Mouse (Mus musculus): ENCODE measurements around the gene 4930578G10Rik. TPM values are rescaled to one million over a fixed set of nuclear protein-coding genes. Genes with fewer than 3 reads are reported as not detected.

The 4930578G10Rik gene
- not detected for polyA plus RNA-seq (2014; fragmentation: Illumina TruSeq; extraction: RNeasy Lipid Tissue Mini Kit (QIAGEN cat#74804); ENCODE audit: low replicate concordance)

DNA sequence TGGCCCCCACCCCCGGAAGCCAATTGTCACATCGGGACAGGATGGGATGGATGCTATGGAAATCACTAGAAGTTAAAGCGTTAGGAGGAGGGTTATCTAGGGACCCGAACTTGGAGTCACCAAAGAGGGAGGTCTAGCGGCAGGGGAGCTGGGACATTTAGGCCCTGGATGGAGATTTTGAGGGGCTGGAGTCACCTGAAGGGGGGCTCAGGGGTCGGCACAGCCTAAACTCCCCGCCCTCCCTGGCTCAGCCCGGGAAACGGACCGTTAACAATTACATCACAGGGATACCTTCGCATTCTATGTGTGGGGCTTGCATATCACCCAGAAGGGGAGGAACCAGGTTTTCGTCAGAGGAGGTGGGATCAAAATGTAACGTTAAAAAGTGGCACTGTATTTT, at the start of gene 4930578G10Rik:
Gene 4930578G10Rik, plus strand, starts transcription at position 301 of the 400 bp plus-strand sequence.

GRCm38 (mm10) chr4:42756477-42756876, 21.1 kb downstream of the 4930578G10Rik start, which contains the start of gene Ccl19:
Gene Ccl19, minus strand, starts transcription at chr4:42756577.

DNA sequence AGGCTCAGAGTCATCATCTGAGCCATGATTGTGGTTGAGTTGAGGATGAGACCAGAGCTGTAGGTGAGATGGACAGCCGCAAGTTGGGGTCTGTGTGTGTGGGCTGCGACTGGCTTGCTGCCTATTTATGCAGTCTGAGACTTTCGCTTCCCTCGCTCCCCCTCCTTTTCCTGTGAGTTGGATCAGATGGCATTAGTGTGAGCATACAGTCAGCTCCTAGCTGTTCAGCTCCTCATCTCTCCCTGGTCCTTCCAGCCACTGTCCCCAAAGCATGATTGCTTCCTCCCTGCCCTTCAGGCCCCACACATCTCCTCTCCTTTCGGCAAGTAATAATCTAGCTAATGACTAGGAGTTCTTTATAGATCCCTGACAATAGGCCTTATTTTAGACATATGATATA, 38.5 kb downstream of the 4930578G10Rik start, which contains the start of gene Ccl21a:
Gene Ccl21a, minus strand, starts transcription at position 101 of the 400 bp plus-strand sequence.

DNA sequence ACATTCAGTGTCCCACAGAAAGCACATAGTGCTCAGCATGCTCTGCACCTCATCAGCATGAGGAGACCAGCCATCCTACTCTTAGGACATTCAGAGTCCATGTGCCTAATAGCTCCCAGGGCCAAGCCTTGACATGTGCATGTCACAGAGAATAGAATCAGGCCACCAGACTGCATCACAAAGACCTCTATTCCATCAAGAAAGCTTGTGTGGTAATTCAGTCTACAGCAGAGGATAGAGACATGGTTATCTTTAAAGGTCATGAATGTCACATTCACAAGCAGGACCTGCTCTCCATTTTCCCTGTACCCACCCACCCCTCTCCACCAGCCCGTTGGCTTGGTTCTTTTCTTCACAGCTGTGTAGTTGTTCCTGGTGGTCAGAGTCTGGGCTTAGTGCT, 118.4 kb downstream of the 4930578G10Rik start, which contains the start of gene Fam205a1:
Gene Fam205a1, minus strand, starts transcription at position 101 of the 400 bp plus-strand sequence.

DNA sequence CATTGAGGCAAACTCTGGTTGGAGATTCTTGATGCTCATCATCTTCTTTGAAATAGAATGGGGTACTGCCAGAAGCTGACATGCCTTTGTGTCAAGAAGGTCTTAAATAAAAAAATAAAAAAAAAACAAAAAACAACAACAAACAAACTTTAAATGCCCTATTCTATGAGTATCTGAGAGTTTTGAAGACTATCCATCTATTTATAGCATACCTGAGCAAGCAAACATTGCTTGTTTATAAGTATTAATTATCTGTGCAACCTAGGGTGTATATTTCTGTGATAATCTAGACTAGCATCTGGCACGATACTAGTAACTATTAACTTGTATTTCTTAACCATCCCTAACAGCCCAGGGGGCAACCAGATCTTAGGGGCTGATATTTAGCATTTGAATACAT, 121.3 kb downstream of the 4930578G10Rik start, which contains the start of gene Gm12394:
Gene Gm12394, minus strand, starts transcription at position 101 of the 400 bp plus-strand sequence.

GRCm38 (mm10) chr4:42874134-42874533, 138.8 kb downstream of the 4930578G10Rik start, which contains the start of gene Fam205c:
Gene Fam205c, minus strand, starts transcription at chr4:42874234.

Other genes starting within 250 kb of the 4930578G10Rik start
- not detected for gene Fam205a2, start 207.4 kb upstream of the 4930578G10Rik start, polyA plus RNA-seq (2014; fragmentation: Illumina TruSeq; extraction: RNeasy Lipid Tissue Mini Kit (QIAGEN cat#74804); ENCODE audit: low replicate concordance)
- not detected for gene Gm10591, start 123.3 kb upstream of the 4930578G10Rik start, polyA plus RNA-seq (2014; fragmentation: Illumina TruSeq; extraction: RNeasy Lipid Tissue Mini Kit (QIAGEN cat#74804); ENCODE audit: low replicate concordance)
- not detected for gene Gm2564, start 105.8 kb upstream of the 4930578G10Rik start, polyA plus RNA-seq (2014; fragmentation: Illumina TruSeq; extraction: RNeasy Lipid Tissue Mini Kit (QIAGEN cat#74804); ENCODE audit: low replicate concordance)
- gene Ccl27b, start 80.3 kb upstream of the 4930578G10Rik start, polyA plus RNA-seq (2014; fragmentation: Illumina TruSeq; extraction: RNeasy Lipid Tissue Mini Kit (QIAGEN cat#74804); ENCODE audit: low replicate concordance) = not detected
- gene Il11ra2, start 73.7 kb upstream of the 4930578G10Rik start, polyA plus RNA-seq (2014; fragmentation: Illumina TruSeq; extraction: RNeasy Lipid Tissue Mini Kit (QIAGEN cat#74804); ENCODE audit: low replicate concordance) = not detected
- gene Ccl19, start 21.0 kb downstream of the 4930578G10Rik start, polyA plus RNA-seq (2014; fragmentation: Illumina TruSeq; extraction: RNeasy Lipid Tissue Mini Kit (QIAGEN cat#74804); ENCODE audit: low replicate concordance) = not detected
- not detected for gene Ccl21a, start 38.4 kb downstream of the 4930578G10Rik start, polyA plus RNA-seq (2014; fragmentation: Illumina TruSeq; extraction: RNeasy Lipid Tissue Mini Kit (QIAGEN cat#74804); ENCODE audit: low replicate concordance)
- gene Fam205a1, start 118.3 kb downstream of the 4930578G10Rik start, polyA plus RNA-seq (2014; fragmentation: Illumina TruSeq; extraction: RNeasy Lipid Tissue Mini Kit (QIAGEN cat#74804); ENCODE audit: low replicate concordance) = not detected
- not detected for gene Gm12394, start 121.2 kb downstream of the 4930578G10Rik start, polyA plus RNA-seq (2014; fragmentation: Illumina TruSeq; extraction: RNeasy Lipid Tissue Mini Kit (QIAGEN cat#74804); ENCODE audit: low replicate concordance)
- 0.26 TPM for gene Fam205c, start 138.7 kb downstream of the 4930578G10Rik start, polyA plus RNA-seq (2014; fragmentation: Illumina TruSeq; extraction: RNeasy Lipid Tissue Mini Kit (QIAGEN cat#74804); ENCODE audit: low replicate concordance)
- gene Phf24, start 181.1 kb downstream of the 4930578G10Rik start, polyA plus RNA-seq (2014; fragmentation: Illumina TruSeq; extraction: RNeasy Lipid Tissue Mini Kit (QIAGEN cat#74804); ENCODE audit: low replicate concordance) = 0.22 TPM
- 0.48 TPM for gene Dnajb5, start 214.3 kb downstream of the 4930578G10Rik start, polyA plus RNA-seq (2014; fragmentation: Illumina TruSeq; extraction: RNeasy Lipid Tissue Mini Kit (QIAGEN cat#74804); ENCODE audit: low replicate concordance)
- gene 1700022I11Rik, start 234.1 kb downstream of the 4930578G10Rik start, polyA plus RNA-seq (2014; fragmentation: Illumina TruSeq; extraction: RNeasy Lipid Tissue Mini Kit (QIAGEN cat#74804); ENCODE audit: low replicate concordance) = not detected

All from small intestine, adult 10 weeks (tissue).